Mouse (Mus musculus) stomach, postnatal 0 days (tissue): ENCODE results near the gene Ehd2.
"Not testable (repeated sequence)": the region's sequence is repeated elsewhere in the genome, so short reads cannot be mapped to it uniquely, and the experiment has no call there.

ENCODE experiments used
- CTCF ChIP-seq: IDR thresholded peaks from 2 replicates; pipeline ENCODE4 v1.5.1; 2016; ENCODE audit warnings: antibody characterized with exemption, low read depth, mild to moderate bottlenecking, moderate library complexity
- EP300 ChIP-seq: optimal IDR thresholded peaks from 2 replicates; pipeline ENCODE3; 2016; ENCODE audit warnings: antibody characterized with exemption

- not testable (repeated sequence) for TF ChIP-seq CTCF, EP300
Observed at GRCm38 (mm10) chr7:15915695-15916094, 51.7 kb downstream of the Ehd2 start.
